Mouse (Mus musculus) testis, adult 2 months (tissue): ENCODE data around the gene Sema3a.

Experiments used
- CTCF ChIP-seq: fragments of 200-500 bp; IDR thresholded peaks from 2 replicates; pipeline ENCODE4 v1.5.1; 2012; ENCODE audit warnings: low read depth, mild to moderate bottlenecking, inconsistent platforms, low read length, moderate library complexity; ENCODE audit not compliant: control insufficient read depth, insufficient read depth, insufficient replicate concordance
- POLR2A ChIP-seq: fragments of 200-500 bp; IDR thresholded peaks from 2 replicates; pipeline ENCODE4 v1.6.1; 2012; ENCODE audit warnings: low read depth, mild to moderate bottlenecking, inconsistent platforms, low read length, moderate library complexity; ENCODE audit not compliant: control insufficient read depth

DNA sequence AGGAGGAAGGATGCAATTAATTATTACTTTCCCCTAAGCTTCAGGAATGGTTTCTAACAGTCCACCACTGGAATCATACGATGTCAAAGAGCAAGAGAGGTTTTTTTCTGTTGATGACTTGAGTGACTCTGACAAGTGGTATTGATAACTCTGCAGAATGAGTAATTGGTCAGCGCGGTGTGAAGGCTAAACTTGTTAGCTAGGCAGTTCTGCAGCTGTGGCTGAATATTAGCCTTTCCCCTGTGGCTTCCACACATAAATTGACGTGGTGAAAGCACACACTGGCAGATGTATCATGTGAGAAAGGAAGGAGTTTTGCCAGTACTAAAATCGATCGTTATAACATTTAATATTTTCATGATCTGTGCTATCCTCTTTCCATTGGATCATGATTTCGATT, 497.4 kb downstream of the Sema3a start:
- TF ChIP-seq POLR2A (no peak), CTCF (no peak)
